Mouse (Mus musculus) kidney, embryonic 14.5 days (tissue): ENCODE measurements around the gene Rbms3. TPM values are rescaled to one million over a fixed set of nuclear protein-coding genes. Genes with fewer than 3 reads are reported as not detected.

Experiments
- ATAC-seq: fragments of 200-750 bp; cut with Nextera tagmentation; 2 replicates; pipeline ENCODE4 v1.8.0; 2017; ENCODE audit warnings: moderate number of reproducible peaks, mild to moderate bottlenecking, moderate TSS enrichment, moderate library complexity; ENCODE audit not compliant: low FRiP score, low TSS enrichment
- H3K27ac ChIP-seq: fragments of 300-500 bp; sonication (generic); 2 replicates; pipeline ENCODE4 v1.5.1; 2014; ENCODE audit warnings: low read depth, mild to moderate bottlenecking, low read length, moderate library complexity, mixed read lengths
- H3K27me3 ChIP-seq: fragments of 300-500 bp; sonication (generic); 2 replicates; pipeline ENCODE4 v1.6.1; 2014; ENCODE audit warnings: mild to moderate bottlenecking, low read length; ENCODE audit not compliant: control insufficient read depth, insufficient read depth
- H3K36me3 ChIP-seq: fragments of 300-500 bp; sonication (generic); 2 replicates; pipeline ENCODE4 v1.6.1; 2014; ENCODE audit warnings: low read length, mixed read lengths; ENCODE audit not compliant: control insufficient read depth, insufficient read depth
- H3K4me1 ChIP-seq: fragments of 300-500 bp; sonication (generic); 2 replicates; pipeline ENCODE4 v1.6.1; 2014; ENCODE audit warnings: low read length, mixed read lengths; ENCODE audit not compliant: control insufficient read depth, insufficient read depth
- H3K4me2 ChIP-seq: fragments of 300-500 bp; sonication (generic); replicated peaks from 2 replicates; pipeline ENCODE4 v1.6.1; 2014; ENCODE audit warnings: low read depth, mild to moderate bottlenecking, low read length
- H3K4me3 ChIP-seq: fragments of 300-500 bp; sonication (generic); 2 replicates; pipeline ENCODE4 v1.5.1; 2014; ENCODE audit warnings: mild to moderate bottlenecking, low read length
- H3K9ac ChIP-seq: fragments of 300-500 bp; sonication (generic); 2 replicates; pipeline ENCODE4 v1.6.1; 2014; ENCODE audit warnings: low read depth, mild to moderate bottlenecking, low read length, moderate library complexity
- H3K9me3 ChIP-seq: fragments of 300-500 bp; sonication (generic); 2 replicates; pipeline ENCODE4 v1.6.1; 2016; ENCODE audit warnings: low read length; ENCODE audit not compliant: control insufficient read depth
- WGBS: fragments of 180-500 bp; shearing (Covaris S2); extraction: QIAGEN DNeasy Blood & Tissue Kit; methylation state at CpG from one replicate; pipeline ENCODE4 v1.1.7; 2014; 5-methylcytosine and 5-hydroxymethylcytosine counted together
- polyA plus RNA-seq: library from polyadenylated mRNA; unstranded; fragments of >200 nt; fragmentation: Nextera tagmentation; extraction: Ambion mirVana; gene quantifications from 2 replicates; pipeline ENCODE4 v1.2.1, GENCODE M21; 2014

The Rbms3 gene
- polyA plus RNA-seq, 1 experiment from 2014 or later: 73.4 TPM

DNA sequence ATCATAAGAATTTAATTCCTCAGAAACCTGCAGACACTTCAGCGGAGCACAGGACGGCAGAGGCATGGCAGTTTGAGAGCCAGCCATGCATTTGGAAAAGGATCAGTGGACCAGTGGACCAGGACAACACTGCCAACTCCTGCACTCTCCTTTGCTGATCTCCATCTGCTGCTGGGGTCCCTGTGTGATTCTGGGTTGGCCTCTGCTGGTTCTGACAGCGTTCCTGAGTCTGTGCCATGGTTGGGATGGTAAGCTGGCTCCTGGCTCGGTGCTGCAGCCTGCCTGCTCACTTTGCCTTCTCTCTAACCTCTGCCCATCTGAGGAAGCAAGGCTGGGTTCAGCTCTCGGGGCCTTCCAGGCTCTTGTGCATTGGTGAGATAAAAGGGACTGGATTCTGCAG, 28.9 kb downstream of the Rbms3 start:
- no peak overlapping the region for H3K9ac ChIP-seq
- no peak overlapping the region for H3K4me2 ChIP-seq
- H3K4me3 ChIP-seq: no peak overlapping the region
- no peaks in the 10 kb centered on the region for H3K9me3 ChIP-seq
- ATAC-seq: no peak
- 68% methylated on average over 5 of the region's 5 CpGs for WGBS
- 0 out of 2 replicates have a peak, but pooled peaks cover under 1% of the 10 kb centered on the region for H3K4me1 ChIP-seq
- H3K36me3 ChIP-seq: no peaks in the 10 kb centered on the region
- no peaks in the 10 kb centered on the region for H3K27me3 ChIP-seq
- no peak overlapping the region for H3K27ac ChIP-seq

- Histone ChIP-seq H3K27ac (no peak overlapping the region), H3K4me2 (no peak overlapping the region), H3K9ac (no peak overlapping the region), H3K4me3 (no peak overlapping the region), H3K9me3 (no peaks in the 10 kb centered on the region), H3K36me3 (no peaks in the 10 kb centered on the region), H3K4me1 (0 out of 2 replicates have a peak, but pooled peaks cover 4% of the 10 kb centered on the region), H3K27me3 (no peaks in the 10 kb centered on the region)
- no peak for ATAC-seq
- 84% methylated on average over 9 of the region's 9 CpGs for WGBS
These were observed 30.4 kb downstream of the Rbms3 start for GRCm38 (mm10) chr9:117599341-117599740.

DNA sequence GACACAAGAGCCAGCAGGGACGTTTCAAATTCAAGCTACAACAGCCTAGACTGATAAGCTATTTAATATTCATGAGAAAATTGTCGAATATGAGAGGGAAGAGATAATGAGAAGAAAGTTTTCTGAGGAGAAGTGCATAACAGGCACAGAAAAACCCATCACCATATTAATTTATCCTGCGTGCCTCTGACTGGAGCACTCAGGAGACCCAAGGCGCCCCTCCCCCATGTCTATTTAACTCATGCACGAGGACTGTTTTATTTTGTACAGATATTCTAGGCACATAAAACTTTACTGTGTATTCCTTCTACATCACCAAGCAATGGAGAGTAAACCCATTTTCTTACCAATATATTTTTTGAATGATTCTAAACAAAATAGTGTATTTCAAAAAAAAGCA, 33.6 kb downstream of the Rbms3 start:
- 0 out of 2 replicates have a peak, but pooled peaks cover 8% of the 10 kb centered on the region for H3K4me1 ChIP-seq
- H3K4me3 ChIP-seq: no peak overlapping the region
- H3K4me2 ChIP-seq: no peak overlapping the region
- no peak for ATAC-seq
- no peaks in the 10 kb centered on the region for H3K27me3 ChIP-seq
- H3K9ac ChIP-seq: no peak overlapping the region
- WGBS: 63% methylated on average over 5 of the region's 5 CpGs
- no peaks in the 10 kb centered on the region for H3K36me3 ChIP-seq
- H3K9me3 ChIP-seq: no peaks in the 10 kb centered on the region
- no peak overlapping the region for H3K27ac ChIP-seq

DNA sequence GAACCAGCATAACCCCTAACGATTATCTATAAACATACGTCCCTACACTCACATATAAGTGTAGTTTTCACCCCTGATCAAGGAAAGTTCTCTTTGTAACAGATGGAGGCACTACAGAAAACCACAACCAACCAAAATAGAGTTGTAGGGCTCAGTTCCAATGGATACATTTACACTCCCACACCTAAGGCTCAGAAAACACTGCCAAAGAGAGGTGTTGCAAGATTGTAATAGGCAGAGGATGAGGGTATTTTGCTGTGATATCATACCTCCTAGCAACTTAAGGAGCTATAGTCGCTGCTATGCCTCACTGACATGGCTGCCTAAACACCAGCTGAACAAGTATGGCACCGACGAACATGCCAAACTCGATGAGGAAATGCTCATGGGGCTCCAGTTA, 44.4 kb downstream of the Rbms3 start:
- H3K4me2 ChIP-seq: no peak overlapping the region
- H3K27ac ChIP-seq: no peak overlapping the region
- no peaks in the 10 kb centered on the region for H3K36me3 ChIP-seq
- H3K9ac ChIP-seq: no peak overlapping the region
- no peaks in the 10 kb centered on the region for H3K4me1 ChIP-seq
- WGBS: 91% methylated on average over 6 of the region's 6 CpGs
- H3K9me3 ChIP-seq: peaks cover 4% of the 10 kb centered on the region; the same call in 1 of the 2 replicates
- ATAC-seq: no peak
- H3K27me3 ChIP-seq: no peaks in the 10 kb centered on the region
- H3K4me3 ChIP-seq: no peak overlapping the region

GRCm38 (mm10) chr9:117583638-117584037, 46.1 kb downstream of the Rbms3 start:
- Histone ChIP-seq H3K27me3 (no peaks in the 10 kb centered on the region), H3K27ac (no peak overlapping the region), H3K4me3 (no peak overlapping the region), H3K4me1 (no peaks in the 10 kb centered on the region), H3K9me3 (peaks cover 4% of the 10 kb centered on the region; the same call in 1 of the 2 replicates), H3K4me2 (no peak overlapping the region), H3K36me3 (no peaks in the 10 kb centered on the region), H3K9ac (no peak overlapping the region)
- 59% methylated on average over 7 of the region's 7 CpGs for WGBS
- no peak for ATAC-seq

DNA sequence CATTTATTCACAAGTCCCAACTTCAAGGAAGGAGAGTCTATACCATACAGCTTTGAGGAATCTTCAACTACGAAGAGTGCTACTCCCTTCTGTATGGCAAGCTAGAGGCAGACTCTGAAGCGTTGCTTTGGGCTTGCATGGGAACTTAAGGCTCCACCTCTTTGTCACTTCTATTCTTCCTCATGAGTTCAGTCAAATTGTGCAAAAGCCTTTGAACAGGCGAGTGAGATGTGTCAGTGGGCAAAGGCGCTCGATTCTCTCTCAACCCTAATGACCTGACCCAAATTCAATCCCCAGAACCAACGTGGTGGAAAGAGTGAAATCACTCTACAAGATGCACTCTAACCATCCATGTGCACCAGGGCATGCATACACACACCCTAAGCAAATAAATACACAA, 47.1 kb downstream of the Rbms3 start:
- no peak overlapping the region for H3K4me3 ChIP-seq
- no peaks in the 10 kb centered on the region for H3K27me3 ChIP-seq
- H3K9ac ChIP-seq: no peak overlapping the region
- 56% methylated on average over 6 of the region's 6 CpGs for WGBS
- no peaks in the 10 kb centered on the region for H3K9me3 ChIP-seq
- H3K36me3 ChIP-seq: no peaks in the 10 kb centered on the region
- no peak for ATAC-seq
- no peak overlapping the region for H3K27ac ChIP-seq
- H3K4me2 ChIP-seq: no peak overlapping the region
- no peaks in the 10 kb centered on the region for H3K4me1 ChIP-seq

GRCm38 (mm10) chr9:117571186-117571855, 58.4 kb downstream of the Rbms3 start:
- Histone ChIP-seq H3K36me3 (no peaks in the 10 kb centered on the region), H3K27me3 (no peaks in the 10 kb centered on the region), H3K27ac (no peak overlapping the region), H3K9ac (no peak overlapping the region), H3K4me1 (no peaks in the 10 kb centered on the region), H3K4me2 (no peak overlapping the region), H3K9me3 (no peaks in the 10 kb centered on the region), H3K4me3 (no peak overlapping the region)
- WGBS: 63% methylated on average over 5 of the region's 5 CpGs
- no peak for ATAC-seq

DNA sequence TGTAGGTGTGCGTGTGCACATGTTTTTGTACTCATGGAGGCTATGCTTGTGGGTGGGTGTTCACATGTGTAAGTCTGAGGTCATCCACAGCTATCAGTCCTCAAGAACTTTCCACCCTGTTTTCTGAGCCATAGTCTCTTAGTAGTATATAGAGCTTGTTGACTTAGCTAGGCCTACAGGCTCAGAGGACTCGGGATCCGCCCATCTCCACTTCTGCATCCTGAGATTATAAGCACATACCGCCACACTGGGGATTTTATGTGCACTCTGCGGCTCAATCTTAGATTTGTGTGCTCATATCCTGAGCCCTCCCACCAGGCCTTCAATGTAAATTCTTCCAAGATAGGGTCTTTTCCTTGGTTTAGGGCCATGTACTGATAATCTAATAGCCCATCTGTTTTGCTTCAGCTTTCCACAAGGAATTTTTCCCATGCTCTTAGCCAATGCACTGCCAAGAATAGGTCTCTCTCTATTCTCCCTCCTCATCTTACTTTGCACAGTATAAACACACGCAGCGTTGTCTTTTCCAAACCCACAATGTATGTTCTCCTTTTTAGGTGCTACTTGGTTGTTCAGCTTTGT, 59.4 kb downstream of the Rbms3 start:
- no peak for ATAC-seq
- Histone ChIP-seq H3K9me3 (no peaks in the 10 kb centered on the region), H3K4me1 (no peaks in the 10 kb centered on the region), H3K9ac (no peak overlapping the region), H3K36me3 (no peaks in the 10 kb centered on the region), H3K4me3 (no peak overlapping the region), H3K27me3 (no peaks in the 10 kb centered on the region), H3K4me2 (no peak overlapping the region), H3K27ac (no peak overlapping the region)
- WGBS: 85% methylated on average over 7 of the region's 7 CpGs

- no peak overlapping the region for H3K27ac ChIP-seq
- no peak overlapping the region for H3K9ac ChIP-seq
- H3K4me1 ChIP-seq: no peaks in the 10 kb centered on the region
- 28% methylated on average over 10 of the region's 10 CpGs for WGBS
- ATAC-seq: no peak
- H3K4me2 ChIP-seq: no peak overlapping the region
- no peak overlapping the region for H3K4me3 ChIP-seq
- H3K27me3 ChIP-seq: no peaks in the 10 kb centered on the region
- no peaks in the 10 kb centered on the region for H3K36me3 ChIP-seq
- no peaks in the 10 kb centered on the region for H3K9me3 ChIP-seq
These were observed 63.4 kb downstream of the Rbms3 start for GRCm38 (mm10) chr9:117566293-117566692.
